Comparison of ENCODE assay signal across 10 mouse cellular contexts in the genomic region with DNA sequence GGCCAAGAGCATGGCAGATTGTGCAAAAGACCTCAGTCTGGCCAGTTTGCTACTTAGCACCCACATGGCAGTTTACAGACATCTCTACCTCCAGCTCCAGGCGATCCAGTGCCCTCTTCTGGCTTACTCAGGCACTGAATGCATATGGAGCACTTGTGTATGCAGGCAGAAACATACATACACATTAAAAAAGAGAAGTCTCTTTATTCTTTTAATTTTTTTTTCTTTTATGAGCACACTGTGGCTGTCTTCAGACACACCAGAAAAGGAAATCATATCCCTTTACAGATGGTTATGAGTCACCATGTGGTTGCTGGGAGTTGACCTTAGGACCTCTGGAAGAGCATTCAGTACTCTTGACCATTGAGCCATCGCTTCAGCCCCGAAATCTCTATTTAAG. TPM values are rescaled to one million over a fixed set of nuclear protein-coding genes. Genes with fewer than 3 reads are reported as not detected.
A peak's percentile ranks its signal among the peaks of the same experiment; 100 is the strongest.
DNase-seq lines count a peak whose midpoint lies in the region; ATAC-seq and TF ChIP-seq lines count a peak whose summit lies in the region.
"Had no signal": no experiment of that assay in that cellular context is flagged by ENCODE, and none has a peak within 500 bp of the region (broad histone marks: within the 10 kb centered on the region; RNA-seq: fewer than 3 reads in every experiment).

No protein-coding gene starts in this region.

- no peak for ATAC-seq in forebrain, embryonic 15.5 days (replicated peaks)
- no peak for ATAC-seq in neural tube, embryonic 11.5 days (ENCODE audit: insufficient read depth, low FRiP score, low TSS enrichment)

- H3K4me1 ChIP-seq in forebrain, embryonic 15.5 days: peaks cover 40% of the 10 kb centered on the region
- H3K4me1 ChIP-seq in forebrain, embryonic 10.5 days: peaks cover 10% of the 10 kb centered on the region; the same call in 1 of the 2 replicates
- no peaks in the 10 kb centered on the region for H3K4me1 ChIP-seq in neural tube, embryonic 11.5 days (ENCODE audit: control insufficient read depth, insufficient read depth, low read length)
- peaks cover 6% of the 10 kb centered on the region; the same call in 1 of the 2 replicates for H3K4me1 ChIP-seq in small intestine, adult 2 months (ENCODE audit: control insufficient read depth, insufficient read depth, insufficient read length, low read length)
- H3K4me1 ChIP-seq: stomach, embryonic 15.5 days had no signal

- no peak for DNase-seq in forebrain, embryonic 10.5 days (ENCODE audit: extremely low spot score, low spot score)
- peak; percentile 21 for DNase-seq in neural tube, embryonic 11.5 days (ENCODE audit: low spot score)
- DNase-seq in neural tube, embryonic 10.5 days (ENCODE audit: extremely low spot score, low spot score): no peak
- peak; percentile 52 to 72 for DNase-seq in cerebellum, postnatal 25 days
- DNase-seq in kidney, postnatal 25 days: peak; percentile 66
- no peak for DNase-seq in ovary, adult 18-20 months (ENCODE audit: low spot score)

- WGBS in forebrain, embryonic 15.5 days: 73% methylated on average over 3 of the region's 3 CpGs
- 81% methylated on average over 3 of the region's 3 CpGs for WGBS in forebrain, embryonic 10.5 days
- WGBS in neural tube, embryonic 11.5 days: 65% methylated on average over 3 of the region's 3 CpGs
- 53% methylated on average over 3 of the region's 3 CpGs for WGBS in small intestine, adult 2 months

- peaks cover 7% of the 10 kb centered on the region for H3K36me3 ChIP-seq in forebrain, embryonic 15.5 days
- peaks cover 23% of the 10 kb centered on the region for H3K36me3 ChIP-seq in forebrain, embryonic 10.5 days (replicated peaks)
- H3K36me3 ChIP-seq in neural tube, embryonic 11.5 days (ENCODE audit: control insufficient read depth, insufficient read depth, low read length): peaks cover 6% of the 10 kb centered on the region
- H3K36me3 ChIP-seq in small intestine, adult 2 months (ENCODE audit: control insufficient read depth, insufficient read depth, low read length): peaks cover 15% of the 10 kb centered on the region

- TF ChIP-seq POLR2A in small intestine, adult 2 months (IDR thresholded peaks at IDR 0.05; ENCODE audit: low read depth, low read length): no peak

- no peaks in the 10 kb centered on the region for H3K9me3 ChIP-seq in forebrain, embryonic 15.5 days
- no peaks in the 10 kb centered on the region for H3K9me3 ChIP-seq in forebrain, embryonic 10.5 days
- no peaks in the 10 kb centered on the region for H3K9me3 ChIP-seq in neural tube, embryonic 11.5 days (ENCODE audit: control insufficient read depth, low read length)
- H3K9me3 ChIP-seq: limb, embryonic 12.5 days; stomach, embryonic 15.5 days had no signal

- H3K4me3 ChIP-seq in forebrain, embryonic 15.5 days: no peak overlapping the region
- H3K4me3 ChIP-seq in forebrain, embryonic 10.5 days: no peak overlapping the region
- H3K4me3 ChIP-seq in neural tube, embryonic 11.5 days (ENCODE audit: low read depth, low read length): no peak overlapping the region
- H3K4me3 ChIP-seq in small intestine, adult 2 months (ENCODE audit: low read depth, low read length): no peak overlapping the region
- H3K4me3 ChIP-seq: limb, embryonic 12.5 days; stomach, embryonic 15.5 days had no signal

- H3K27ac ChIP-seq in forebrain, embryonic 15.5 days (replicated peaks): no peak overlapping the region
- no peak overlapping the region for H3K27ac ChIP-seq in forebrain, embryonic 10.5 days
- no peak overlapping the region for H3K27ac ChIP-seq in neural tube, embryonic 11.5 days (ENCODE audit: low read depth, low read length)
- no peak overlapping the region for H3K27ac ChIP-seq in small intestine, adult 2 months (ENCODE audit: insufficient read depth, low read depth, low read length)
- H3K27ac ChIP-seq: limb, embryonic 12.5 days; stomach, embryonic 15.5 days had no signal

- no peaks in the 10 kb centered on the region for H3K27me3 ChIP-seq in forebrain, embryonic 15.5 days
- no peaks in the 10 kb centered on the region for H3K27me3 ChIP-seq in forebrain, embryonic 10.5 days (ENCODE audit: poor library complexity, severe bottlenecking)
- H3K27me3 ChIP-seq in neural tube, embryonic 11.5 days (ENCODE audit: control insufficient read depth, insufficient read depth, low read length): no peaks in the 10 kb centered on the region
- no peaks in the 10 kb centered on the region for H3K27me3 ChIP-seq in small intestine, adult 2 months (ENCODE audit: control insufficient read depth, insufficient read depth, low read length)
- H3K27me3 ChIP-seq: limb, embryonic 12.5 days; stomach, embryonic 15.5 days had no signal

- no peak overlapping the region for H3K9ac ChIP-seq in forebrain, embryonic 15.5 days (replicated peaks)
- no peak overlapping the region for H3K9ac ChIP-seq in neural tube, embryonic 11.5 days (ENCODE audit: low read length)
- H3K9ac ChIP-seq: limb, embryonic 12.5 days; stomach, embryonic 15.5 days had no signal

- peak; percentile 44; the same call in 1 of the 2 replicates for TF ChIP-seq CTCF in small intestine, adult 2 months (IDR thresholded peaks at IDR 0.05; ENCODE audit: extremely low read depth, insufficient read length, insufficient replicate concordance, low read depth, low read length)

- H3K4me2 ChIP-seq in forebrain, embryonic 15.5 days (replicated peaks): peak overlapping the region; percentile 20
- no peak overlapping the region for H3K4me2 ChIP-seq in neural tube, embryonic 11.5 days (ENCODE audit: low read depth)
- H3K4me2 ChIP-seq: limb, embryonic 12.5 days; stomach, embryonic 15.5 days had no signal

RNA-seq across cellular contexts. Expression of gene Arid4a, which starts 35.3 kb away (rescaled TPM):
- polyA plus RNA-seq in forebrain, embryonic 15.5 days (2015; fragmentation: Nextera tagmentation; extraction: Ambion mirVana): 50.3 and 57.1 TPM in 2 replicates
- 22.7 and 28.3 TPM in 2 replicates for polyA plus RNA-seq in forebrain, embryonic 10.5 days (2016; fragmentation: Nextera tagmentation; extraction: Ambion mirVana)
- 32.6 and 34.4 TPM in 2 replicates for polyA plus RNA-seq in neural tube, embryonic 11.5 days (2014; fragmentation: Nextera tagmentation; extraction: Ambion mirVana)
- polyA plus RNA-seq in small intestine, adult 2 months (2012; rRNA removed): 2.3 and 2.4 TPM in 2 replicates

Comparison
In these comparisons a context has a peak if more than half of its experiments do, and no peak if none do; other contexts are left out.
1. DNase-seq: peak in neural tube, embryonic 11.5 days (single experiment), cerebellum, postnatal 25 days (2 of 2) and kidney, postnatal 25 days (2 of 2); none in forebrain, embryonic 10.5 days (single experiment), neural tube, embryonic 10.5 days (single experiment) and ovary, adult 18-20 months (single experiment).